Mouse (Mus musculus): ENCODE data around the gene Tead1. TPM values are rescaled to one million over a fixed set of nuclear protein-coding genes. Genes with fewer than 3 reads are reported as not detected.

Tead1 gene
- polyA plus RNA-seq, 1 experiment, result 25.1 TPM

DNA sequence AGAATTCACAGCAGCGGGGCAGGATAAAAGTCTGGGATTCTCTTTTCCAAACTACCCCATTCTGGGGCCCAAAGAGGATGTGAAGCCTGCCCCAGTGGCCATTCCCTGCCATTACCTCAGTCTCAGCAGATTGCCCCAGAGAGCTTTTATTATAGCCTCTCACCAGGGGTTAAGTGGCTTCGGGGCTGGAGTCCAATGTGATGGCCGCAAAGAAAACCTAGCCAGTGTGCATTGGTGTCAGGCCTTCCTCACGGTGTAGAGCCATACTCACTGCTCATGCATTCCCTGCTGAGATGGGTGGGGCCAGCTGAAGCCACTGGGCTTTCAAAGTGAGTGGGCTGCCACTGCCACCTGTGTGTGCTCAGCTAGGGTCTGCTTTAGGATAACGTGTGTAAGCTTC lies 175.4 kb downstream of the Tead1 start:
- no peak overlapping the region for H3ac ChIP-seq (ENCODE audit: control insufficient read depth, insufficient read length, low read depth)
- no peak for TF ChIP-seq MAX (IDR thresholded peaks at IDR 0.05)
- TF ChIP-seq MYOG (IDR thresholded peaks at IDR 0.05; ENCODE audit: control insufficient read depth, extremely low read depth, insufficient read length), result no peak
- no peak for TF ChIP-seq MYOD1 (IDR thresholded peaks at IDR 0.05; ENCODE audit: control insufficient read depth, insufficient read length, low read depth)
- no peak for TF ChIP-seq FOSL1 (IDR thresholded peaks at IDR 0.05; ENCODE audit: insufficient read depth, low read length, poor library complexity, severe bottlenecking)
- TF ChIP-seq CTCF (IDR thresholded peaks at IDR 0.05; ENCODE audit: control insufficient read depth, insufficient read depth, insufficient read length), result no peak
- no peak for TF ChIP-seq USF1 (IDR thresholded peaks at IDR 0.05; ENCODE audit: low read depth)
- TF ChIP-seq CEBPB (IDR thresholded peaks at IDR 0.05; ENCODE audit: low read depth), result no peak
- H3K79me2 ChIP-seq (ENCODE audit: control insufficient read depth, insufficient read depth), result no peaks in the 10 kb centered on the region
- no peak overlapping the region for H3K4me3 ChIP-seq (ENCODE audit: insufficient read depth, poor library complexity, severe bottlenecking)
- H3K79me3 ChIP-seq (ENCODE audit: low read depth), result no peaks in the 10 kb centered on the region
- H3K27me3 ChIP-seq (ENCODE audit: control insufficient read depth, insufficient read depth, insufficient read length), result no peaks in the 10 kb centered on the region
- H3K36me3 ChIP-seq (ENCODE audit: control insufficient read depth, insufficient read depth), result peaks cover 26% of the 10 kb centered on the region

- H3K4me3 ChIP-seq (ENCODE audit: insufficient read depth, poor library complexity, severe bottlenecking), result no peak overlapping the region
- no peaks in the 10 kb centered on the region for H3K79me3 ChIP-seq (ENCODE audit: low read depth)
- H3K79me2 ChIP-seq (ENCODE audit: control insufficient read depth, insufficient read depth), result no peaks in the 10 kb centered on the region
- H3ac ChIP-seq (ENCODE audit: control insufficient read depth, insufficient read length, low read depth), result no peak overlapping the region
- TF ChIP-seq USF1 (IDR thresholded peaks at IDR 0.05; ENCODE audit: low read depth) (no peak), FOSL1 (IDR thresholded peaks at IDR 0.05; ENCODE audit: insufficient read depth, low read length, poor library complexity, severe bottlenecking) (no peak), MAX (IDR thresholded peaks at IDR 0.05) (no peak), CEBPB (IDR thresholded peaks at IDR 0.05; ENCODE audit: low read depth) (no peak)
- H3K27me3 ChIP-seq (ENCODE audit: control insufficient read depth, insufficient read depth, insufficient read length), result no peaks in the 10 kb centered on the region
- H3K36me3 ChIP-seq (ENCODE audit: control insufficient read depth, insufficient read depth), result peaks cover 20% of the 10 kb centered on the region
Measured at GRCm38 (mm10) chr7:112855419-112855818, 176.3 kb downstream of the Tead1 start.

- no peak overlapping the region for H3ac ChIP-seq (ENCODE audit: control insufficient read depth, insufficient read length, low read depth)
- H3K27me3 ChIP-seq (ENCODE audit: control insufficient read depth, insufficient read depth, insufficient read length), result no peaks in the 10 kb centered on the region
- H3K4me3 ChIP-seq (ENCODE audit: insufficient read depth, poor library complexity, severe bottlenecking), result no peak overlapping the region
- H3K79me3 ChIP-seq (ENCODE audit: low read depth), result no peaks in the 10 kb centered on the region
- no peaks in the 10 kb centered on the region for H3K79me2 ChIP-seq (ENCODE audit: control insufficient read depth, insufficient read depth)
- H3K36me3 ChIP-seq (ENCODE audit: control insufficient read depth, insufficient read depth), result peaks cover 23% of the 10 kb centered on the region
- TF ChIP-seq CTCF (IDR thresholded peaks at IDR 0.05; ENCODE audit: control insufficient read depth, insufficient read depth, insufficient read length), result no peak
- TF ChIP-seq FOSL1 (IDR thresholded peaks at IDR 0.05; ENCODE audit: insufficient read depth, low read length, poor library complexity, severe bottlenecking), result no peak
- no peak for TF ChIP-seq MYOD1 (IDR thresholded peaks at IDR 0.05; ENCODE audit: control insufficient read depth, insufficient read length, low read depth)
- TF ChIP-seq CEBPB (IDR thresholded peaks at IDR 0.05; ENCODE audit: low read depth), result no peak
- TF ChIP-seq MYOG (IDR thresholded peaks at IDR 0.05; ENCODE audit: control insufficient read depth, extremely low read depth, insufficient read length), result no peak
- TF ChIP-seq MAX (IDR thresholded peaks at IDR 0.05), result no peak
- no peak for TF ChIP-seq USF1 (IDR thresholded peaks at IDR 0.05; ENCODE audit: low read depth)
Measured at GRCm38 (mm10) chr7:112856121-112856571, 177.0 kb downstream of the Tead1 start.

GRCm38 (mm10) chr7:112856583-112856982 lies 177.5 kb downstream of the Tead1 start:
- Histone ChIP-seq H3K36me3 (ENCODE audit: control insufficient read depth, insufficient read depth) (peaks cover 27% of the 10 kb centered on the region), H3ac (ENCODE audit: control insufficient read depth, insufficient read length, low read depth) (no peak overlapping the region), H3K79me3 (ENCODE audit: low read depth) (no peaks in the 10 kb centered on the region), H3K79me2 (ENCODE audit: control insufficient read depth, insufficient read depth) (no peaks in the 10 kb centered on the region), H3K27me3 (ENCODE audit: control insufficient read depth, insufficient read depth, insufficient read length) (no peaks in the 10 kb centered on the region), H3K4me3 (ENCODE audit: insufficient read depth, poor library complexity, severe bottlenecking) (no peak overlapping the region)
- no peak for TF ChIP-seq MYOD1 (IDR thresholded peaks at IDR 0.05; ENCODE audit: control insufficient read depth, insufficient read length, low read depth)
- TF ChIP-seq USF1 (IDR thresholded peaks at IDR 0.05; ENCODE audit: low read depth), result no peak
- TF ChIP-seq FOSL1 (IDR thresholded peaks at IDR 0.05; ENCODE audit: insufficient read depth, low read length, poor library complexity, severe bottlenecking), result no peak
- TF ChIP-seq CTCF (IDR thresholded peaks at IDR 0.05; ENCODE audit: control insufficient read depth, insufficient read depth, insufficient read length), result no peak
- no peak for TF ChIP-seq MAX (IDR thresholded peaks at IDR 0.05)
- TF ChIP-seq CEBPB (IDR thresholded peaks at IDR 0.05; ENCODE audit: low read depth), result no peak
- TF ChIP-seq MYOG (IDR thresholded peaks at IDR 0.05; ENCODE audit: control insufficient read depth, extremely low read depth, insufficient read length), result no peak

GRCm38 (mm10) chr7:112859887-112860286 lies 180.8 kb downstream of the Tead1 start:
- Histone ChIP-seq H3K36me3 (ENCODE audit: control insufficient read depth, insufficient read depth) (peaks cover 42% of the 10 kb centered on the region), H3ac (ENCODE audit: control insufficient read depth, insufficient read length, low read depth) (no peak overlapping the region), H3K79me2 (ENCODE audit: control insufficient read depth, insufficient read depth) (no peaks in the 10 kb centered on the region), H3K79me3 (ENCODE audit: low read depth) (no peaks in the 10 kb centered on the region), H3K27me3 (ENCODE audit: control insufficient read depth, insufficient read depth, insufficient read length) (no peaks in the 10 kb centered on the region), H3K4me3 (ENCODE audit: insufficient read depth, poor library complexity, severe bottlenecking) (no peak overlapping the region)
- TF ChIP-seq FOSL1 (IDR thresholded peaks at IDR 0.05; ENCODE audit: insufficient read depth, low read length, poor library complexity, severe bottlenecking), result no peak
- TF ChIP-seq CTCF (IDR thresholded peaks at IDR 0.05; ENCODE audit: control insufficient read depth, insufficient read depth, insufficient read length), result no peak
- no peak for TF ChIP-seq MAX (IDR thresholded peaks at IDR 0.05)
- no peak for TF ChIP-seq USF1 (IDR thresholded peaks at IDR 0.05; ENCODE audit: low read depth)
- TF ChIP-seq CEBPB (IDR thresholded peaks at IDR 0.05; ENCODE audit: low read depth), result no peak
- TF ChIP-seq MYOD1 (IDR thresholded peaks at IDR 0.05; ENCODE audit: control insufficient read depth, insufficient read length, low read depth), result no peak
- no peak for TF ChIP-seq MYOG (IDR thresholded peaks at IDR 0.05; ENCODE audit: control insufficient read depth, extremely low read depth, insufficient read length)

GRCm38 (mm10) chr7:112862086-112862485 lies 183.0 kb downstream of the Tead1 start:
- H3K27me3 ChIP-seq (ENCODE audit: control insufficient read depth, insufficient read depth, insufficient read length), result no peaks in the 10 kb centered on the region
- no peaks in the 10 kb centered on the region for H3K79me2 ChIP-seq (ENCODE audit: control insufficient read depth, insufficient read depth)
- no peak overlapping the region for H3ac ChIP-seq (ENCODE audit: control insufficient read depth, insufficient read length, low read depth)
- TF ChIP-seq FOSL1 (IDR thresholded peaks at IDR 0.05; ENCODE audit: insufficient read depth, low read length, poor library complexity, severe bottlenecking) (no peak), MYOD1 (IDR thresholded peaks at IDR 0.05; ENCODE audit: control insufficient read depth, insufficient read length, low read depth) (no peak), USF1 (IDR thresholded peaks at IDR 0.05; ENCODE audit: low read depth) (no peak), MYOG (IDR thresholded peaks at IDR 0.05; ENCODE audit: control insufficient read depth, extremely low read depth, insufficient read length) (no peak), CTCF (IDR thresholded peaks at IDR 0.05; ENCODE audit: control insufficient read depth, insufficient read depth, insufficient read length) (no peak), CEBPB (IDR thresholded peaks at IDR 0.05; ENCODE audit: low read depth) (no peak)
- H3K4me3 ChIP-seq (ENCODE audit: insufficient read depth, poor library complexity, severe bottlenecking), result no peak overlapping the region
- no peaks in the 10 kb centered on the region for H3K79me3 ChIP-seq (ENCODE audit: low read depth)
- peaks cover 58% of the 10 kb centered on the region for H3K36me3 ChIP-seq (ENCODE audit: control insufficient read depth, insufficient read depth)

All from C2C12 (cell line).